Mouse (Mus musculus): ENCODE measurements at regions not wholly inside any gene's neighbourhood (a gene's known extent, or its start where the extent isn't known, plus 50 kb on each side); places are given as distances from the start of the nearest gene placed in this dataset.

- DNase-seq (ENCODE audit: low spot score): no peak
These were observed 360.4 kb upstream of the Cited2 start for GRCm38 (mm10) chr10:17362643-17363042.

- DNase-seq (ENCODE audit: low spot score): no peak
These were observed 356.8 kb upstream of the Cited2 start for GRCm38 (mm10) chr10:17366042-17366740.

GRCm38 (mm10) chr10:17367026-17367425 is 356.0 kb upstream of the Cited2 start:
- DNase-seq (ENCODE audit: low spot score): peak; percentile 47

- peak; percentile 28 for DNase-seq (ENCODE audit: low spot score)
These were observed 355.6 kb upstream of the Cited2 start for GRCm38 (mm10) chr10:17367430-17367829.

GRCm38 (mm10) chr10:17368636-17369035 is 354.4 kb upstream of the Cited2 start:
- DNase-seq (ENCODE audit: low spot score): no peak

- no peak for DNase-seq (ENCODE audit: low spot score)
These were observed 350.1 kb upstream of the Cited2 start for GRCm38 (mm10) chr10:17372905-17373304.

GRCm38 (mm10) chr10:17374047-17374446 is 349.0 kb upstream of the Cited2 start:
- peak; percentile 46 for DNase-seq (ENCODE audit: low spot score)

GRCm38 (mm10) chr10:17382990-17383389 is 340.0 kb upstream of the Cited2 start:
- no peak for DNase-seq (ENCODE audit: low spot score)

- DNase-seq (ENCODE audit: low spot score): peak; percentile 50
These were observed 337.8 kb upstream of the Cited2 start for GRCm38 (mm10) chr10:17385181-17385580.

GRCm38 (mm10) chr10:17387296-17387695 is 335.7 kb upstream of the Cited2 start:
- DNase-seq (ENCODE audit: low spot score): no peak

GRCm38 (mm10) chr10:17395495-17396224 is 327.4 kb upstream of the Cited2 start:
- DNase-seq (ENCODE audit: low spot score): no peak

GRCm38 (mm10) chr10:17403899-17404298 is 319.1 kb upstream of the Cited2 start:
- no peak for DNase-seq (ENCODE audit: low spot score)

GRCm38 (mm10) chr10:17407854-17408606 is 315.0 kb upstream of the Cited2 start:
- DNase-seq (ENCODE audit: low spot score): no peak

- DNase-seq (ENCODE audit: low spot score): no peak
These were observed 314.2 kb upstream of the Cited2 start for GRCm38 (mm10) chr10:17408781-17409180.

GRCm38 (mm10) chr10:17411300-17411987 is 311.6 kb upstream of the Cited2 start:
- peak; percentile 41 for DNase-seq (ENCODE audit: low spot score)

GRCm38 (mm10) chr10:17415112-17415511 is 307.9 kb upstream of the Cited2 start:
- no peak for DNase-seq (ENCODE audit: low spot score)

- DNase-seq (ENCODE audit: low spot score): no peak
These were observed 306.9 kb upstream of the Cited2 start for GRCm38 (mm10) chr10:17416121-17416520.

GRCm38 (mm10) chr10:17417394-17417793 is 305.6 kb upstream of the Cited2 start:
- DNase-seq (ENCODE audit: low spot score): no peak

GRCm38 (mm10) chr10:17418227-17418685 is 304.8 kb upstream of the Cited2 start:
- DNase-seq (ENCODE audit: low spot score): no peak

GRCm38 (mm10) chr10:17423584-17424278 is 299.3 kb upstream of the Cited2 start:
- DNase-seq (ENCODE audit: low spot score): no peak

- DNase-seq (ENCODE audit: low spot score): no peak
These were observed 296.8 kb upstream of the Cited2 start for GRCm38 (mm10) chr10:17426197-17426596.
